Mouse (Mus musculus) kidney, adult 2 months (tissue): ENCODE measurements at regions not wholly inside any gene's neighbourhood (a gene's known extent, or its start where the extent isn't known, plus 50 kb on each side); places are given as distances from the start of the nearest gene placed in this dataset.

Source experiments
- CTCF ChIP-seq: fragments of 200-500 bp; conservative IDR thresholded peaks from 2 replicates; pipeline ENCODE4 v1.5.1; 2011; ENCODE audit warnings: low read depth, mild to moderate bottlenecking, control low read depth, low read length, moderate library complexity, mixed read lengths; ENCODE audit not compliant: insufficient read depth, insufficient read length
- POLR2A ChIP-seq: fragments of 200-500 bp; IDR thresholded peaks from one replicate; pipeline ENCODE4 v1.6.1; 2011; ENCODE audit warnings: low read depth, low read length, control low read depth

DNA sequence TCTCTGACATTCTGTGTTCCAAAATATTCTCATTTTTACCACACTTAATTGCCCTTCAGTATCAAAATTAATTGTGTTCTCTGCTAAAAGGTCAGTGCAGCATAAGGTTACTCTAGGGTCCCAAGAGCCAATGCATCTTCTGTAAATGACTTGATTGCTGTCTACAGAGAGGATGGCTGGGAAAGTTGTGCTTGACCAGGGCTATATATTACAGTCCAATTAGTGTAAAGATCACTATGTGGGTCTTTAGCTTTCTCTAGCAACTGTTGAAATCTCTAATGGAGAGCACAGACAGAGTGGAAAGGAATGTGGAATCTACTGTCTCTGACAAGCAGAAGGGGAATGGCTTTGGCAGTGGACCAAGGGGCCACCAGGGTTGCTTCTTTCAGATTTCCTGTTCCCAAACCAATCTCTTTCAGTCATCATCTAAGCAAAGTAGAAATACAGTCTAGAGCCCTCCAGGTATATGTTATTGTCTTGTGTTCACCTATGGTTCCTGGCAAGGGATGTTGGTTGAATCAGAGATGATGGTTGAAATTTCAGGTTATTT, 173.4 kb upstream of the Gm10295 start:
- TF ChIP-seq CTCF, result no peak
- no peak for TF ChIP-seq POLR2A
